Mouse (Mus musculus) lung, postnatal 0 days (tissue): Measurements from ENCODE around the gene Eefsec. TPM values are rescaled to one million over a fixed set of nuclear protein-coding genes. Genes with fewer than 3 reads are reported as not detected.

ENCODE experiments used
- ATAC-seq: fragments of 200-750 bp; cut with Nextera tagmentation; 2 replicates; pipeline ENCODE4 v1.8.0; 2017; ENCODE audit warnings: moderate library complexity
- DNase-seq: peaks from one replicate; pipeline ENCODE4 v3.0.0-alpha.2; 2016; ENCODE audit warnings: low spot score
- H3K27ac ChIP-seq: fragments of 300-500 bp; sonication (generic); 2 replicates; pipeline ENCODE4 v1.5.1; 2014; ENCODE audit warnings: antibody characterized with exemption, mild to moderate bottlenecking, low read length, mixed read lengths
- H3K27me3 ChIP-seq: fragments of 300-500 bp; sonication (generic); replicated peaks from 2 replicates; pipeline ENCODE4 v1.6.1; 2014; ENCODE audit warnings: low read length, mixed read lengths; ENCODE audit not compliant: insufficient read depth
- H3K36me3 ChIP-seq: fragments of 300-500 bp; sonication (generic); 2 replicates; pipeline ENCODE4 v1.6.1; 2014; ENCODE audit warnings: low read length, mixed read lengths; ENCODE audit not compliant: insufficient read depth
- H3K4me1 ChIP-seq: fragments of 300-500 bp; sonication (generic); 2 replicates; pipeline ENCODE4 v1.6.1; 2014; ENCODE audit warnings: antibody characterized with exemption, low read depth, low read length, mixed read lengths; ENCODE audit not compliant: insufficient read depth
- H3K4me2 ChIP-seq: fragments of 300-500 bp; sonication (generic); replicated peaks from 2 replicates; pipeline ENCODE4 v1.6.1; 2014; ENCODE audit warnings: low read depth, mild to moderate bottlenecking, low read length, moderate library complexity, mixed read lengths
- H3K4me3 ChIP-seq: fragments of 300-500 bp; sonication (generic); 2 replicates; pipeline ENCODE4 v1.5.1; 2014; ENCODE audit warnings: low read depth, low read length
- H3K9ac ChIP-seq: fragments of 300-500 bp; sonication (generic); replicated peaks from 2 replicates; pipeline ENCODE4 v1.6.1; 2014; ENCODE audit warnings: low read depth, mild to moderate bottlenecking
- H3K9me3 ChIP-seq: fragments of 300-500 bp; sonication (generic); 2 replicates; pipeline ENCODE4 v1.6.1; 2016; ENCODE audit warnings: low read length, mixed read lengths
- CTCF ChIP-seq: IDR thresholded peaks from 2 replicates; pipeline ENCODE4 v1.5.1; 2016; ENCODE audit warnings: antibody characterized with exemption, mild to moderate bottlenecking
- EP300 ChIP-seq: IDR thresholded peaks from 2 replicates; pipeline ENCODE4 v1.6.1; 2016; ENCODE audit warnings: antibody characterized with exemption, mild to moderate bottlenecking, control low read depth
- WGBS: fragments of 180-500 bp; shearing (Covaris S2); extraction: QIAGEN DNeasy Blood & Tissue Kit; methylation state at CpG from one replicate; pipeline ENCODE4 v1.1.7; 2014; 5-methylcytosine and 5-hydroxymethylcytosine counted together
- polyA plus RNA-seq: library from polyadenylated mRNA; unstranded; fragments of >200 nt; fragmentation: Nextera tagmentation; extraction: Ambion mirVana; gene quantifications from 2 replicates; pipeline ENCODE4 v1.2.1, GENCODE M21; 2015

The Eefsec gene
- polyA plus RNA-seq, 1 experiment from 2014 or later, result 21.0 TPM

GRCm38 (mm10) chr6:88355866-88356265 lies 90.5 kb downstream of the Eefsec start:
- Histone ChIP-seq H3K36me3 (no peaks in the 10 kb centered on the region), H3K4me3 (no peak overlapping the region), H3K9ac (no peak overlapping the region), H3K9me3 (no peaks in the 10 kb centered on the region), H3K27ac (no peak overlapping the region), H3K27me3 (no peaks in the 10 kb centered on the region), H3K4me2 (no peak overlapping the region), H3K4me1 (no peaks in the 10 kb centered on the region)
- no peak for DNase-seq
- 74% methylated on average over 3 of the region's 3 CpGs for WGBS
- TF ChIP-seq CTCF (no peak), EP300 (no peak)
- ATAC-seq, result no peak

DNA sequence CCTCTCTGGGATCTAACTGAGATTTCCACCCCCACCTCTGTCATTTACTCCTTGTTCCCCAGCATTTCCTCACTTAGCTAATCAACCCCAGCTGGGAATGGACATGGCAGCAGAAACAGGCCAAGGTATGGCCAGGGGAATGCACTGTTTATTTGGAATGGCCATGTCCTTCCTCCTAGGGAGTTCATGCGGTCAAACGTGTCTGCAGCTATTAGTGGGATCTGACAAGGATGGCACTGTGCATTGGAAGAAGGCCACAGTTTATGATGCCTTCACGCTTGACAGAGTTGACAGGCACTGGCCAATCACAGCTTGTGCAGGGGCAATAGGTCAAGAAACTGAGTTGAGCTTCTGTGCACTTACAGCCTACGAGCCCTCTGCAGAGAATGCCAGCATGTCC lies 93.8 kb downstream of the Eefsec start:
- no peaks in the 10 kb centered on the region for H3K36me3 ChIP-seq
- no peak overlapping the region for H3K4me2 ChIP-seq
- H3K27me3 ChIP-seq, result no peaks in the 10 kb centered on the region
- ATAC-seq, result no peak
- no peak overlapping the region for H3K27ac ChIP-seq
- no peaks in the 10 kb centered on the region for H3K9me3 ChIP-seq
- H3K9ac ChIP-seq, result no peak overlapping the region
- H3K4me3 ChIP-seq, result no peak overlapping the region
- no peak for TF ChIP-seq CTCF
- no peak for DNase-seq
- 42% methylated on average over 4 of the region's 4 CpGs for WGBS
- H3K4me1 ChIP-seq, result no peaks in the 10 kb centered on the region

- Histone ChIP-seq H3K27me3 (no peaks in the 10 kb centered on the region), H3K36me3 (no peaks in the 10 kb centered on the region), H3K9me3 (no peaks in the 10 kb centered on the region), H3K9ac (no peak overlapping the region), H3K4me3 (no peak overlapping the region), H3K27ac (no peak overlapping the region), H3K4me2 (no peak overlapping the region), H3K4me1 (peaks cover 14% of the 10 kb centered on the region; the same call in 1 of the 2 replicates)
- ATAC-seq, result no peak
- DNase-seq, result no peak
- TF ChIP-seq EP300 (no peak), CTCF (no peak)
- 100% methylated on average over 1 of the region's 1 CpGs for WGBS
These were observed 99.6 kb downstream of the Eefsec start for GRCm38 (mm10) chr6:88346776-88347175.

DNA sequence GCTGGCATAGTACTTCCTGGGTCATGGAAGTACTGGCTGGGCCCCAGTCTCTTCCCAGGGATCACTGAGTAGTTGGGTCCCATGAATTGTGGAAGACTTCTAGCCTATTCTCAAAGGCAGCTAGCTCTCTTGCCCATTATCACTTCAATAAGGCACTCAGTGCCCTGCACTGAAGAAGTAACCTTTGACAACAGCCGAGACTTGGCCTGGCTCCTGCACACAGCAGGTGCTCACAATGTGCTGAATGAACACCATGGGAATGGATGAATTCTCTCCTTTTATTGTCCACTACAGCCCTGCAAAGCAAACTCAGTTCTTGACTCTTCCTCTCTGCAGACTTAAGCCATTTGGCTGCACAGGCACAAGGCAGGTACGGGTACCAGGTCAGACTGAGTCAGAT lies 101.0 kb downstream of the Eefsec start:
- no peak for DNase-seq
- Histone ChIP-seq H3K4me3 (no peak overlapping the region), H3K9me3 (no peaks in the 10 kb centered on the region), H3K4me1 (peaks cover 18% of the 10 kb centered on the region; the same call in 1 of the 2 replicates), H3K4me2 (no peak overlapping the region), H3K27me3 (no peaks in the 10 kb centered on the region), H3K9ac (no peak overlapping the region), H3K36me3 (no peaks in the 10 kb centered on the region), H3K27ac (no peak overlapping the region)
- whole genome bisulfite sequencing, result 84% methylated on average over 2 of the region's 2 CpGs
- TF ChIP-seq EP300, result no peak
- TF ChIP-seq CTCF, result no peak
- no peak for ATAC-seq

DNA sequence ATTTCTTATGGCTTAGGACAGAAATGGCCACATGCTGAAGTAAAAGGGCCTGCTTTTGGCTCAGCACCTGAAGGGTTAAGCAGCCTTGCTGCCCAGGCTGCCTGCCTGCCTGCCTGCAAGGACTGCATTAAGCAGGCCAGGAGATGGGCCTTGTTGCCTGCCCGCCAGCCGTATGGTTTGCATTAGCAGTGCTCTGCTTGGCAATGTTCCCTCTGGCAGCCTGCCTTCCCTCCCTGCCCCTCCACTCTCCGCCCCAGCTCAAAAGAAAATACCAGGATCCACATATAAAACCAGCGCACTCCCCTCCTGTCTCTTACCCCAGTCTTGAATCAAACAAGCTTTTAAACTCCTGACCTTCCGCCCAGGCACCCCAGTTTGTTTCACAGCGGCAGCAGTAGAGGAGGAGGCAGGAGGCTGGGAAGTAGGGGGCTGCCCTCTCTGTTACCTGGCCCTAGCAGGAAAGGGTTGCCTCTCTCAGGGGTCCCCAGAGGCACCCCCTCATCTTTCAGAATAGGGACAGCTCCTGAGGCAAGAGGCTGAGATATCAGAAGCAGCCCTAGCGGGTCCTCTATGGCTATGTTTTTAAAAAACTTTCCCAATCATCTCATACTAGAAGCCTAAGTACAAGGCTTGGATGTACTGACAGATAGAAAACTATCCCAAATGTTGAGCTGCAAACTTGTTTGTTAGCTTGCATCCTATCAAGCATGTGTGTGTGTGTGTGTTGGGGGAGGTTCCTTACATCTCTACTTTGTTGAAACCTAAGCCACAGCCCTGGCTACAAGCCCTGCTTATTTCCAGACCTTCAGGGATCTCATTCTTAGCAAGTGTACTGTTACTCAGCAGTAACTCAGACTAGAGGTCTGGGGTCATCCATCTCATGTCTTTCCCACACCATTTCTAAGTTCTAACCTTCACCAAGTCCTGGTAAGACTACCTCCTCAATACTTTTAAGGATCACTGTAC lies 102.6 kb downstream of the Eefsec start:
- 20% methylated on average over 7 of the region's 7 CpGs for WGBS
- Histone ChIP-seq H3K4me3 (no peak overlapping the region), H3K4me1 (peaks cover 18% of the 10 kb centered on the region; the same call in 1 of the 2 replicates), H3K9me3 (no peaks in the 10 kb centered on the region), H3K9ac (no peak overlapping the region), H3K36me3 (no peaks in the 10 kb centered on the region), H3K27ac (peak overlapping the region; percentile 26; the same call in 1 of the 2 replicates), H3K4me2 (no peak overlapping the region), H3K27me3 (no peaks in the 10 kb centered on the region)
- TF ChIP-seq CTCF, result no peak
- no peak for TF ChIP-seq EP300
- ATAC-seq, result peak; percentile 75
- DNase-seq, result peak; percentile 84

- no peak overlapping the region for H3K4me2 ChIP-seq
- H3K4me3 ChIP-seq, result no peak overlapping the region
- H3K9me3 ChIP-seq, result no peaks in the 10 kb centered on the region
- no peaks in the 10 kb centered on the region for H3K27me3 ChIP-seq
- TF ChIP-seq EP300, result no peak
- TF ChIP-seq CTCF, result no peak
- no peak; the same call in 1 of the 2 replicates for ATAC-seq
- 59% methylated on average over 3 of the region's 3 CpGs for WGBS
- no peak overlapping the region for H3K9ac ChIP-seq
- DNase-seq, result no peak
- no peaks in the 10 kb centered on the region for H3K36me3 ChIP-seq
- H3K27ac ChIP-seq, result peak overlapping the region; percentile 26; the same call in 1 of the 2 replicates
- H3K4me1 ChIP-seq, result peaks cover 18% of the 10 kb centered on the region; the same call in 1 of the 2 replicates
These were observed 103.4 kb downstream of the Eefsec start for GRCm38 (mm10) chr6:88342965-88343364.
